Mouse (Mus musculus) splenic B cell, adult 2 months (primary cell): ENCODE measurements around the gene Yars.

Experiments used
- DNase-seq: peaks from one replicate; pipeline ENCODE4 v3.0.0-alpha.2; 2011; ENCODE audit warnings: low read depth, low spot score
- H3K27me3 ChIP-seq: 2 replicates; pipeline ENCODE4 v1.6.1; 2012; ENCODE audit warnings: mild to moderate bottlenecking, low read length, moderate library complexity, mixed read lengths; ENCODE audit not compliant: control insufficient read depth, poor library complexity, insufficient read depth, severe bottlenecking
- H3K36me3 ChIP-seq: 2 replicates; pipeline ENCODE4 v1.6.1; 2012; ENCODE audit warnings: mild to moderate bottlenecking, low read length, moderate library complexity, mixed read lengths; ENCODE audit not compliant: control insufficient read depth, poor library complexity, insufficient read depth, severe bottlenecking

The Yars gene

GRCm38 (mm10) chr4:129247381-129248242 lies 58.1 kb downstream of the Yars start:
- Histone ChIP-seq H3K36me3 (no peaks in the 10 kb centered on the region; the same call in 1 of the 2 replicates), H3K27me3 (no peaks in the 10 kb centered on the region; the same call in 1 of the 2 replicates)
- DNase-seq, result no peak

- H3K27me3 ChIP-seq, result no peaks in the 10 kb centered on the region; the same call in 1 of the 2 replicates
- H3K36me3 ChIP-seq, result no peaks in the 10 kb centered on the region; the same call in 1 of the 2 replicates
- no peak for DNase-seq
These were observed 58.7 kb downstream of the Yars start for GRCm38 (mm10) chr4:129248243-129248767.

- Histone ChIP-seq H3K36me3 (no peaks in the 10 kb centered on the region; the same call in 1 of the 2 replicates), H3K27me3 (no peaks in the 10 kb centered on the region; the same call in 1 of the 2 replicates)
- no peak for DNase-seq
These were observed 59.7 kb downstream of the Yars start for GRCm38 (mm10) chr4:129249288-129249687.

GRCm38 (mm10) chr4:129250759-129251481 lies 61.4 kb downstream of the Yars start:
- Histone ChIP-seq H3K36me3 (no peaks in the 10 kb centered on the region; the same call in 1 of the 2 replicates), H3K27me3 (no peaks in the 10 kb centered on the region; the same call in 1 of the 2 replicates)
- no peak for DNase-seq

- Histone ChIP-seq H3K36me3 (no peaks in the 10 kb centered on the region; the same call in 1 of the 2 replicates), H3K27me3 (no peaks in the 10 kb centered on the region; the same call in 1 of the 2 replicates)
- no peak for DNase-seq
These were observed 62.0 kb downstream of the Yars start for GRCm38 (mm10) chr4:129251482-129252125.

GRCm38 (mm10) chr4:129252492-129252891 lies 62.9 kb downstream of the Yars start:
- Histone ChIP-seq H3K27me3 (no peaks in the 10 kb centered on the region; the same call in 1 of the 2 replicates), H3K36me3 (no peaks in the 10 kb centered on the region)
- no peak for DNase-seq

- Histone ChIP-seq H3K36me3 (no peaks in the 10 kb centered on the region), H3K27me3 (no peaks in the 10 kb centered on the region)
- no peak for DNase-seq
These were observed 65.0 kb downstream of the Yars start for GRCm38 (mm10) chr4:129254571-129254970.

GRCm38 (mm10) chr4:129256450-129257380 lies 67.2 kb downstream of the Yars start:
- no peaks in the 10 kb centered on the region for H3K36me3 ChIP-seq
- no peaks in the 10 kb centered on the region for H3K27me3 ChIP-seq
- DNase-seq, result peak; percentile 27

- no peak for DNase-seq
- H3K36me3 ChIP-seq, result no peaks in the 10 kb centered on the region
- H3K27me3 ChIP-seq, result no peaks in the 10 kb centered on the region
These were observed 69.5 kb downstream of the Yars start for GRCm38 (mm10) chr4:129259101-129259500.

GRCm38 (mm10) chr4:129260678-129261077 lies 71.1 kb downstream of the Yars start:
- DNase-seq, result no peak
- Histone ChIP-seq H3K36me3 (no peaks in the 10 kb centered on the region), H3K27me3 (no peaks in the 10 kb centered on the region)

- no peak for DNase-seq
- H3K36me3 ChIP-seq, result no peaks in the 10 kb centered on the region
These were observed 71.6 kb downstream of the Yars start, which contains the start of gene C77080 for GRCm38 (mm10) chr4:129261196-129261595. C77080 (minus strand) TSS chr4:129261404.

GRCm38 (mm10) chr4:129263225-129264021 lies 73.9 kb downstream of the Yars start:
- peak; percentile 56 for DNase-seq
- Histone ChIP-seq H3K27me3 (no peaks in the 10 kb centered on the region), H3K36me3 (no peaks in the 10 kb centered on the region)

More at GRCm38 (mm10) chr4:129261196-129261595, 71.6 kb downstream of the Yars start, which contains the start of gene C77080:
- H3K27me3 ChIP-seq, result no peaks in the 10 kb centered on the region

GRCm38 (mm10) chr4:129266191-129266590 lies 76.6 kb downstream of the Yars start:
- no peak for DNase-seq

More at GRCm38 (mm10) chr4:129266191-129266590, 76.6 kb downstream of the Yars start:
- no peaks in the 10 kb centered on the region; the same call in 1 of the 2 replicates for H3K27me3 ChIP-seq
- no peaks in the 10 kb centered on the region for H3K36me3 ChIP-seq
